Mouse (Mus musculus) limb, embryonic 12.5 days (tissue): ENCODE data around the gene Pcsk1. TPM values are rescaled to one million over a fixed set of nuclear protein-coding genes. Genes with fewer than 3 reads are reported as not detected.

ENCODE experiments used
- ATAC-seq: fragments of 200-750 bp; cut with Nextera tagmentation; 2 replicates; pipeline ENCODE4 v1.8.0; 2017; ENCODE audit warnings: low read depth, moderate TSS enrichment; ENCODE audit not compliant: insufficient number of reproducible peaks, insufficient read depth, low FRiP score, low TSS enrichment
- H3K27ac ChIP-seq: fragments of 300-500 bp; sonication (generic); 2 replicates; pipeline ENCODE4 v1.5.1; 2016; ENCODE audit warnings: mild to moderate bottlenecking, moderate library complexity
- H3K27me3 ChIP-seq: fragments of 300-500 bp; sonication (generic); 2 replicates; pipeline ENCODE4 v1.6.1; 2016; ENCODE audit warnings: mild to moderate bottlenecking, moderate library complexity
- H3K36me3 ChIP-seq: fragments of 300-500 bp; sonication (generic); 2 replicates; pipeline ENCODE4 v1.6.1; 2016; ENCODE audit warnings: mild to moderate bottlenecking, moderate library complexity
- H3K4me1 ChIP-seq: fragments of 300-500 bp; sonication (generic); replicated peaks from 2 replicates; pipeline ENCODE4 v1.6.1; 2016
- H3K4me2 ChIP-seq: fragments of 300-500 bp; sonication (generic); 2 replicates; pipeline ENCODE4 v1.6.1; 2016; ENCODE audit warnings: mild to moderate bottlenecking, moderate library complexity
- H3K4me3 ChIP-seq: fragments of 300-500 bp; sonication (generic); replicated peaks from 2 replicates; pipeline ENCODE4 v1.5.1; 2016; ENCODE audit warnings: mild to moderate bottlenecking
- H3K9ac ChIP-seq: fragments of 300-500 bp; sonication (generic); replicated peaks from 2 replicates; pipeline ENCODE4 v1.6.1; 2016; ENCODE audit warnings: mild to moderate bottlenecking, moderate library complexity
- H3K9me3 ChIP-seq: fragments of 300-500 bp; sonication (generic); 2 replicates; pipeline ENCODE4 v1.6.1; 2016; ENCODE audit warnings: mild to moderate bottlenecking, moderate library complexity
- WGBS: fragments of 180-500 bp; shearing (Covaris S2); methylation state at CpG from one replicate; pipeline ENCODE4 v1.1.7; 2016; 5-methylcytosine and 5-hydroxymethylcytosine counted together
- polyA plus RNA-seq: library from polyadenylated mRNA; unstranded; fragments of >200 nt; fragmentation: Nextera tagmentation; extraction: Ambion mirVana; gene quantifications from 2 replicates; pipeline ENCODE4 v1.2.1, GENCODE M21; 2016

Pcsk1 gene
- polyA plus RNA-seq, 1 experiment from 2014 or later, result 0.05 TPM

GRCm38 (mm10) chr13:75163408-75163807 lies 73.8 kb downstream of the Pcsk1 start:
- Histone ChIP-seq H3K27ac (no peak overlapping the region), H3K4me2 (no peak overlapping the region), H3K4me3 (no peak overlapping the region), H3K27me3 (no peaks in the 10 kb centered on the region), H3K9ac (no peak overlapping the region), H3K9me3 (no peaks in the 10 kb centered on the region), H3K36me3 (no peaks in the 10 kb centered on the region), H3K4me1 (no peaks in the 10 kb centered on the region)
- WGBS, result 18% methylated on average over 1 of the region's 1 CpGs
- ATAC-seq, result no peak
